Mouse (Mus musculus): ENCODE measurements around the gene Ereg. TPM values are rescaled to one million over a fixed set of nuclear protein-coding genes. Genes with fewer than 3 reads are reported as not detected.

The Ereg gene
- polyA plus RNA-seq, 1 experiment from 2014 or later, result not detected

DNA sequence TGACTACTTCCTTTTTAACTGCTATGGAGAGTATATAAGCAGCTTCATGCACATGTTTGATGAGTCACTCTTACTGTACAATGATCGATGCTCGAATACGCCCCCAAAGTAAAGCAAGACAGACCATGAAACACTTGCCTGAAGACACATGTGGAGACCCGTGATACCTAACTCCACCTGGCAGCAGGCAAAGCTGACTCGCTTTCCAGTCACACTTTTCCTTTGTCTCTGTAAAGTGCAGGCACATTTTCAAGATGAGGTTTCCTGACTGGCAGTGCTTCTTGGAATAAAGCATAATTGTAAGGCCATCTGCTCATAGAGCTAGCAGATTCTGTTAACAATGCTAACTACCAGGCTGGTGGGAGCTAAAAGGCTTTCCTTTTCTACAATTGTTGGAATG, 27.3 kb downstream of the Ereg start:
- Histone ChIP-seq H3K9me3 (ENCODE audit: control insufficient read depth, low read length) (no peaks in the 10 kb centered on the region), H3K4me1 (replicated peaks; ENCODE audit: control insufficient read depth, insufficient read depth, low read length) (0 out of 2 replicates have a peak, but pooled peaks cover 3% of the 10 kb centered on the region), H3K27me3 (replicated peaks; ENCODE audit: control insufficient read depth, insufficient read depth, low read length) (no peaks in the 10 kb centered on the region), H3K4me3 (replicated peaks; ENCODE audit: low read length) (no peak overlapping the region), H3K36me3 (ENCODE audit: control insufficient read depth, insufficient read depth) (no peaks in the 10 kb centered on the region), H3K27ac (ENCODE audit: low read length) (no peak overlapping the region), H3K9ac (replicated peaks; ENCODE audit: low read depth, low read length) (no peak overlapping the region), H3K4me2 (ENCODE audit: low read length) (no peak overlapping the region)
- ATAC-seq, result peak; percentile 26; the same call in 1 of the 2 replicates
- 82% methylated on average over 5 of the region's 5 CpGs for WGBS

DNA sequence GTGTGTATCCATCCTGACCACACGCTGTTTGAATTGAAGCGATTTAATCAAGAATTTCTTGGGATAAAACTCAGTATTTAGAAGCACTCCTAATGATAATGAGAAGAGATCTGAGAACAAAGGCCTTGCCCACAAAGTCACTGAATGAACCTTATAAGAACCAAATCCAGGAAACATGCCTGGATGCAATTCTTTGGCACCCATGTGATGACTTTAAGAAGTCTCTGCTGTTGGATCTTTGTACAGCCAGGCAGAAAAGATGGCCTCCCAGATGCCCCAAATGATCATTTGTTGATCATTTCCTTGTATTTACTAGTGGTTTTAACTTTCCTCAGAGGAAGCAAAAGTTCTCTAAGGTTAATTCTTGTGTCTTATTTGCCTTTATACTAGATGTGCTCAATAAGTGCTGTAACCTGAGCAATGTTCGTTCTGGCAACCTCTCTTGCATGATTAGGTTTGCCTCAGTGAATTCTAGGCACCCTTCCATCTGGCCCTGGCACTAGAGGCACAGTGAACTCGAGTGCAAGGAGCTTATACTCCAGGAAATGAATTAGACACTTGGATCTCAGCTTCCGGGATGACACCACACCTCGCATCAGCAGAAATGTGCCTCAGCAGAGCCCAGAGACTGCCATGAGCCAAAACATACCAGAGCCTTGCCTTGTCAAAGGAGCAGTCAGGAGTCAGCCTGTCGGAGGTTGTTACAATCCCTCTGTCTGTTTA, 29.7 kb downstream of the Ereg start:
- H3K36me3 ChIP-seq (ENCODE audit: control insufficient read depth, insufficient read depth), result no peaks in the 10 kb centered on the region
- no peak overlapping the region for H3K4me3 ChIP-seq (replicated peaks; ENCODE audit: low read length)
- H3K27ac ChIP-seq (ENCODE audit: low read length), result no peak overlapping the region
- 0 out of 2 replicates have a peak, but pooled peaks cover 3% of the 10 kb centered on the region for H3K4me1 ChIP-seq (replicated peaks; ENCODE audit: control insufficient read depth, insufficient read depth, low read length)
- WGBS, result 65% methylated on average over 7 of the region's 7 CpGs
- peak; percentile 72 for ATAC-seq
- H3K9me3 ChIP-seq (ENCODE audit: control insufficient read depth, low read length), result no peaks in the 10 kb centered on the region
- H3K4me2 ChIP-seq (ENCODE audit: low read length), result no peak overlapping the region
- H3K9ac ChIP-seq (replicated peaks; ENCODE audit: low read depth, low read length), result no peak overlapping the region
- no peaks in the 10 kb centered on the region for H3K27me3 ChIP-seq (replicated peaks; ENCODE audit: control insufficient read depth, insufficient read depth, low read length)

DNA sequence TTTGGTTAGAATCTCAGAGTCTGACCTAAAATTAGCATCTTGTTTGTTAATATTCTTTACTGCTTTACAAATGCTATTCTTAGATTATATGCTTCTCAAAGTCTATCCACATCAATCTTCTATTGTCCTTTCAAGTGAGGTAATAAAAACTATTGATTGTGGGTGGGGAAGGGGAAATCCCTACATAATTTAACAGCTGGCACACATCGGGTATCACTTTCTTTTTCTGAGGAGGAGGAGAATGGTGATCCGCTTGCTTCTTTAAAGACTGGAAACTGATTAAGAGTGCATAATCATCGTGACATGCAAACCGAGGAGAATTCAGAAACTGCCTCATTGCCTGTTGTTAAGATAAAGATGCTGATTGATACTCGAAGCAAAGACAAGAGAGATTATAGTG, 31.8 kb downstream of the Ereg start:
- no peaks in the 10 kb centered on the region for H3K36me3 ChIP-seq (ENCODE audit: control insufficient read depth, insufficient read depth)
- H3K9me3 ChIP-seq (ENCODE audit: control insufficient read depth, low read length), result no peaks in the 10 kb centered on the region
- no peak overlapping the region for H3K27ac ChIP-seq (ENCODE audit: low read length)
- 0 out of 2 replicates have a peak, but pooled peaks cover 3% of the 10 kb centered on the region for H3K4me1 ChIP-seq (replicated peaks; ENCODE audit: control insufficient read depth, insufficient read depth, low read length)
- H3K27me3 ChIP-seq (replicated peaks; ENCODE audit: control insufficient read depth, insufficient read depth, low read length), result no peaks in the 10 kb centered on the region
- no peak overlapping the region for H3K9ac ChIP-seq (replicated peaks; ENCODE audit: low read depth, low read length)
- H3K4me3 ChIP-seq (replicated peaks; ENCODE audit: low read length), result no peak overlapping the region
- no peak for ATAC-seq
- no peak overlapping the region for H3K4me2 ChIP-seq (ENCODE audit: low read length)
- WGBS, result 68% methylated on average over 5 of the region's 5 CpGs

GRCm38 (mm10) chr5:91110023-91110670, 35.7 kb downstream of the Ereg start:
- no peaks in the 10 kb centered on the region for H3K36me3 ChIP-seq (ENCODE audit: control insufficient read depth, insufficient read depth)
- 87% methylated on average over 6 of the region's 6 CpGs for WGBS
- no peaks in the 10 kb centered on the region for H3K27me3 ChIP-seq (replicated peaks; ENCODE audit: control insufficient read depth, insufficient read depth, low read length)
- no peak overlapping the region for H3K4me3 ChIP-seq (replicated peaks; ENCODE audit: low read length)
- H3K9me3 ChIP-seq (ENCODE audit: control insufficient read depth, low read length), result no peaks in the 10 kb centered on the region
- H3K4me2 ChIP-seq (ENCODE audit: low read length), result no peak overlapping the region
- no peaks in the 10 kb centered on the region for H3K4me1 ChIP-seq (replicated peaks; ENCODE audit: control insufficient read depth, insufficient read depth, low read length)
- no peak for ATAC-seq
- H3K27ac ChIP-seq (ENCODE audit: low read length), result no peak overlapping the region
- no peak overlapping the region for H3K9ac ChIP-seq (replicated peaks; ENCODE audit: low read depth, low read length)

DNA sequence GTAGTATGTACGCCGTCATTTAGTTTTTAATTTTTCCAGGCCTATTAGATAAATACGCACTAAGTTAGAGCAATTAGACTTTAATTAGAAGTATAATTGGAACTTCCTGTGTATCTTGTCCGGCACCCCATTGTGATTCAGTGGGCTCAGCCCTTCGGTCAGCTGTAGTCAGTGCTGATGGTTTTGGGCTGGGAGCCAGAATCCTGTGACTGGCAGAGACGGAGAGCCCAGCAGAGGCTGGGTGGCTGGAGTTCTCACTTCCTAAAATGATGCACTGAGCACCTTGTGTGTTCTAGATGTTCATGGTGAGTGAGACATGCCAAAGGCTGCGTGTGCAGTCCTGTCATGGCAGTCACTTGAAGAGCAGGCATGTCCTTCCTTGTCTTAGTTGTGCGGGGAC, 36.6 kb downstream of the Ereg start:
- Histone ChIP-seq H3K27ac (ENCODE audit: low read length) (no peak overlapping the region), H3K4me3 (replicated peaks; ENCODE audit: low read length) (no peak overlapping the region), H3K27me3 (replicated peaks; ENCODE audit: control insufficient read depth, insufficient read depth, low read length) (no peaks in the 10 kb centered on the region), H3K4me1 (replicated peaks; ENCODE audit: control insufficient read depth, insufficient read depth, low read length) (no peaks in the 10 kb centered on the region), H3K9me3 (ENCODE audit: control insufficient read depth, low read length) (no peaks in the 10 kb centered on the region), H3K36me3 (ENCODE audit: control insufficient read depth, insufficient read depth) (no peaks in the 10 kb centered on the region), H3K9ac (replicated peaks; ENCODE audit: low read depth, low read length) (no peak overlapping the region), H3K4me2 (ENCODE audit: low read length) (no peak overlapping the region)
- WGBS, result 51% methylated on average over 8 of the region's 8 CpGs
- ATAC-seq, result no peak

GRCm38 (mm10) chr5:91113967-91114366, 39.5 kb downstream of the Ereg start:
- no peak overlapping the region for H3K4me2 ChIP-seq (ENCODE audit: low read length)
- no peaks in the 10 kb centered on the region for H3K4me1 ChIP-seq (replicated peaks; ENCODE audit: control insufficient read depth, insufficient read depth, low read length)
- H3K9me3 ChIP-seq (ENCODE audit: control insufficient read depth, low read length), result no peaks in the 10 kb centered on the region
- H3K27ac ChIP-seq (ENCODE audit: low read length), result no peak overlapping the region
- no peaks in the 10 kb centered on the region for H3K27me3 ChIP-seq (replicated peaks; ENCODE audit: control insufficient read depth, insufficient read depth, low read length)
- H3K9ac ChIP-seq (replicated peaks; ENCODE audit: low read depth, low read length), result no peak overlapping the region
- H3K36me3 ChIP-seq (ENCODE audit: control insufficient read depth, insufficient read depth), result no peaks in the 10 kb centered on the region
- no peak for ATAC-seq
- WGBS, result 82% methylated on average over 2 of the region's 2 CpGs
- H3K4me3 ChIP-seq (replicated peaks; ENCODE audit: low read length), result no peak overlapping the region

DNA sequence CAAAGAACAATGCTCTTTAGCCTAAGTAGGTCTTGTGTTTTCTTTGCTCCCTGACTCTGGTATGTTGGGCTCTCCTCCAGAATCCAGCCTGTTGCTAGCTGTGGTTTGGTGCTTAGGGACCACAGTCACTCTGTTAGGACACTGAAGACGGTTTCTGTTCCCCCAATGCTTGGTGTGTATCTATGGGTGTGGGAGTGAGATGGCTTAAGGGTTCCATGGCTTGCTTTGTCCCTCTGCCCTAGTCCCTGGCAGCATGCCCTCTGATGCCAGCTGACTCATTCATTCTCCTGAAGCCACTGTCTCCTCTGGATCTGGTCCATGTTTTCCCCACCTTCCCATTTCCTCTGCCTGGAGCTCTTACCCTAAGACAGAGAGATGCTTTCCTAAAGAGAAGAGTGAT, 40.2 kb downstream of the Ereg start:
- WGBS, result 61% methylated on average over 1 of the region's 1 CpGs
- Histone ChIP-seq H3K36me3 (ENCODE audit: control insufficient read depth, insufficient read depth) (no peaks in the 10 kb centered on the region), H3K27ac (ENCODE audit: low read length) (no peak overlapping the region), H3K4me2 (ENCODE audit: low read length) (no peak overlapping the region), H3K9ac (replicated peaks; ENCODE audit: low read depth, low read length) (no peak overlapping the region), H3K4me3 (replicated peaks; ENCODE audit: low read length) (no peak overlapping the region), H3K27me3 (replicated peaks; ENCODE audit: control insufficient read depth, insufficient read depth, low read length) (no peaks in the 10 kb centered on the region), H3K9me3 (ENCODE audit: control insufficient read depth, low read length) (no peaks in the 10 kb centered on the region), H3K4me1 (replicated peaks; ENCODE audit: control insufficient read depth, insufficient read depth, low read length) (no peaks in the 10 kb centered on the region)
- no peak for ATAC-seq

DNA sequence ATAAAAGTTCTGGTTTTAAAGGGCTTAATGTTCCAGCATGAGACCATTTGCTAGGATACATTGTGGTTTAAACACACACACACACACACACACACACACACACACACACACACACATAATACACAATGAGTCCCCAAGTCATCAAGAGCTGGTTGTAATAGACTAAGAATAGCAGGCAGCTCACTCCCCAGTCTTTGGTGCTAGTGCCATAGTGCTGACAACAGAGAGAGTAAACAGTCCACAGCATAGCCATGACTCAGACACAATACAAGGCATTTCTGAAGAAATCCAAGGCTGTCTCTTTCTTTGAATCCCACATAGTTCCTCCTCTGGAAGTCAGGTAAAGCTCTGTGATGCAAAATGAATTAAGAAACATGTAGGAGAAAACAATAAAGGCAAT, 44.2 kb downstream of the Ereg start:
- Histone ChIP-seq H3K9ac (replicated peaks; ENCODE audit: low read depth, low read length) (no peak overlapping the region), H3K36me3 (ENCODE audit: control insufficient read depth, insufficient read depth) (no peaks in the 10 kb centered on the region), H3K9me3 (ENCODE audit: control insufficient read depth, low read length) (no peaks in the 10 kb centered on the region), H3K4me3 (replicated peaks; ENCODE audit: low read length) (no peak overlapping the region), H3K27ac (ENCODE audit: low read length) (no peak overlapping the region), H3K4me1 (replicated peaks; ENCODE audit: control insufficient read depth, insufficient read depth, low read length) (no peaks in the 10 kb centered on the region), H3K4me2 (ENCODE audit: low read length) (no peak overlapping the region), H3K27me3 (replicated peaks; ENCODE audit: control insufficient read depth, insufficient read depth, low read length) (no peaks in the 10 kb centered on the region)
- ATAC-seq, result no peak

GRCm38 (mm10) chr5:91123404-91123803, 49.0 kb downstream of the Ereg start:
- Histone ChIP-seq H3K9ac (replicated peaks; ENCODE audit: low read depth, low read length) (no peak overlapping the region), H3K4me1 (replicated peaks; ENCODE audit: control insufficient read depth, insufficient read depth, low read length) (no peaks in the 10 kb centered on the region), H3K36me3 (ENCODE audit: control insufficient read depth, insufficient read depth) (no peaks in the 10 kb centered on the region), H3K4me2 (ENCODE audit: low read length) (no peak overlapping the region), H3K9me3 (ENCODE audit: control insufficient read depth, low read length) (no peaks in the 10 kb centered on the region), H3K27ac (ENCODE audit: low read length) (no peak overlapping the region), H3K27me3 (replicated peaks; ENCODE audit: control insufficient read depth, insufficient read depth, low read length) (no peaks in the 10 kb centered on the region), H3K4me3 (replicated peaks; ENCODE audit: low read length) (no peak overlapping the region)
- ATAC-seq, result no peak
- 85% methylated on average over 4 of the region's 4 CpGs for WGBS
